Mouse (Mus musculus): ENCODE measurements around the gene Enpp5. TPM values are rescaled to one million over a fixed set of nuclear protein-coding genes. Genes with fewer than 3 reads are reported as not detected.

Enpp5 gene
- polyA plus RNA-seq, 1 experiment from 2014 or later, result 88.6 TPM

GRCm38 (mm10) chr17:44057123-44057522 is 21.5 kb upstream of the Enpp5 start:
- 87% methylated on average over 1 of the region's 1 CpGs for WGBS
- H3K4me2 ChIP-seq (replicated peaks), result no peak overlapping the region

GRCm38 (mm10) chr17:44058145-44058544 is 20.5 kb upstream of the Enpp5 start:
- no peaks in the 10 kb centered on the region for H3K9me3 ChIP-seq (ENCODE audit: control insufficient read depth, low read length)
- H3K4me2 ChIP-seq (replicated peaks), result no peak overlapping the region
- H3K27me3 ChIP-seq (ENCODE audit: control insufficient read depth, insufficient read depth, low read length), result no peaks in the 10 kb centered on the region
- H3K4me3 ChIP-seq (replicated peaks; ENCODE audit: low read length), result no peak overlapping the region
- H3K27ac ChIP-seq, result no peak overlapping the region
- no peaks in the 10 kb centered on the region for H3K4me1 ChIP-seq (replicated peaks; ENCODE audit: control insufficient read depth, insufficient read depth, low read length)
- no peak overlapping the region for H3K9ac ChIP-seq
- no peak for ATAC-seq (ENCODE audit: low FRiP score)
- no peak for DNase-seq (ENCODE audit: low spot score)
- H3K36me3 ChIP-seq (replicated peaks; ENCODE audit: control insufficient read depth, insufficient read depth), result no peaks in the 10 kb centered on the region

More at GRCm38 (mm10) chr17:44057123-44057522, 21.5 kb upstream of the Enpp5 start:
- Histone ChIP-seq H3K4me1 (replicated peaks; ENCODE audit: control insufficient read depth, insufficient read depth, low read length) (no peaks in the 10 kb centered on the region), H3K36me3 (replicated peaks; ENCODE audit: control insufficient read depth, insufficient read depth) (no peaks in the 10 kb centered on the region), H3K27ac (no peak overlapping the region), H3K9me3 (ENCODE audit: control insufficient read depth, low read length) (no peaks in the 10 kb centered on the region), H3K4me3 (replicated peaks; ENCODE audit: low read length) (no peak overlapping the region), H3K9ac (no peak overlapping the region), H3K27me3 (ENCODE audit: control insufficient read depth, insufficient read depth, low read length) (no peaks in the 10 kb centered on the region)
- ATAC-seq (ENCODE audit: low FRiP score) (no peak), DNase-seq (ENCODE audit: low spot score) (no peak)

- H3K9ac ChIP-seq, result no peak overlapping the region
- no peak overlapping the region for H3K4me3 ChIP-seq (replicated peaks; ENCODE audit: low read length)
- no peak for ATAC-seq (ENCODE audit: low FRiP score)
- 90% methylated on average over 1 of the region's 1 CpGs for WGBS
- no peaks in the 10 kb centered on the region for H3K9me3 ChIP-seq (ENCODE audit: control insufficient read depth, low read length)
- no peak overlapping the region for H3K27ac ChIP-seq
- H3K4me1 ChIP-seq (replicated peaks; ENCODE audit: control insufficient read depth, insufficient read depth, low read length), result no peaks in the 10 kb centered on the region
- no peaks in the 10 kb centered on the region for H3K36me3 ChIP-seq (replicated peaks; ENCODE audit: control insufficient read depth, insufficient read depth)
- H3K4me2 ChIP-seq (replicated peaks), result no peak overlapping the region
- DNase-seq (ENCODE audit: low spot score), result no peak
- no peaks in the 10 kb centered on the region for H3K27me3 ChIP-seq (ENCODE audit: control insufficient read depth, insufficient read depth, low read length)
These were observed 17.8 kb upstream of the Enpp5 start for GRCm38 (mm10) chr17:44060781-44061180.

GRCm38 (mm10) chr17:44061289-44061890 is 17.2 kb upstream of the Enpp5 start:
- no peak for DNase-seq (ENCODE audit: low spot score)
- Histone ChIP-seq H3K4me3 (replicated peaks; ENCODE audit: low read length) (no peak overlapping the region), H3K27ac (no peak overlapping the region), H3K9ac (no peak overlapping the region), H3K4me1 (replicated peaks; ENCODE audit: control insufficient read depth, insufficient read depth, low read length) (no peaks in the 10 kb centered on the region), H3K36me3 (replicated peaks; ENCODE audit: control insufficient read depth, insufficient read depth) (no peaks in the 10 kb centered on the region), H3K9me3 (ENCODE audit: control insufficient read depth, low read length) (no peaks in the 10 kb centered on the region), H3K27me3 (ENCODE audit: control insufficient read depth, insufficient read depth, low read length) (no peaks in the 10 kb centered on the region), H3K4me2 (replicated peaks) (no peak overlapping the region)
- ATAC-seq (ENCODE audit: low FRiP score), result no peak
- 83% methylated on average over 5 of the region's 5 CpGs for WGBS

- WGBS, result 79% methylated on average over 6 of the region's 6 CpGs
- Histone ChIP-seq H3K27ac (no peak overlapping the region), H3K4me1 (replicated peaks; ENCODE audit: control insufficient read depth, insufficient read depth, low read length) (no peaks in the 10 kb centered on the region), H3K36me3 (replicated peaks; ENCODE audit: control insufficient read depth, insufficient read depth) (no peaks in the 10 kb centered on the region), H3K9ac (no peak overlapping the region), H3K27me3 (ENCODE audit: control insufficient read depth, insufficient read depth, low read length) (no peaks in the 10 kb centered on the region), H3K4me3 (replicated peaks; ENCODE audit: low read length) (no peak overlapping the region), H3K9me3 (ENCODE audit: control insufficient read depth, low read length) (no peaks in the 10 kb centered on the region), H3K4me2 (replicated peaks) (no peak overlapping the region)
- no peak for ATAC-seq (ENCODE audit: low FRiP score)
- no peak for DNase-seq (ENCODE audit: low spot score)
These were observed 9.7 kb upstream of the Enpp5 start for GRCm38 (mm10) chr17:44068876-44069275.

GRCm38 (mm10) chr17:44071680-44072079 is 6.9 kb upstream of the Enpp5 start:
- no peaks in the 10 kb centered on the region for H3K9me3 ChIP-seq (ENCODE audit: control insufficient read depth, low read length)
- no peak for ATAC-seq (ENCODE audit: low FRiP score)
- no peak for DNase-seq (ENCODE audit: low spot score)
- H3K4me2 ChIP-seq (replicated peaks), result no peak overlapping the region
- H3K4me1 ChIP-seq (replicated peaks; ENCODE audit: control insufficient read depth, insufficient read depth, low read length), result no peaks in the 10 kb centered on the region
- no peak overlapping the region for H3K4me3 ChIP-seq (replicated peaks; ENCODE audit: low read length)
- H3K9ac ChIP-seq, result no peak overlapping the region
- H3K27me3 ChIP-seq (ENCODE audit: control insufficient read depth, insufficient read depth, low read length), result no peaks in the 10 kb centered on the region
- no peaks in the 10 kb centered on the region for H3K36me3 ChIP-seq (replicated peaks; ENCODE audit: control insufficient read depth, insufficient read depth)
- H3K27ac ChIP-seq, result no peak overlapping the region

GRCm38 (mm10) chr17:44075601-44076000 is 3.0 kb upstream of the Enpp5 start:
- H3K36me3 ChIP-seq (replicated peaks; ENCODE audit: control insufficient read depth, insufficient read depth), result no peaks in the 10 kb centered on the region; the same call in 1 of the 2 replicates
- H3K4me1 ChIP-seq (replicated peaks; ENCODE audit: control insufficient read depth, insufficient read depth, low read length), result peaks cover 10% of the 10 kb centered on the region
- no peak overlapping the region for H3K9ac ChIP-seq
- H3K27ac ChIP-seq, result no peak overlapping the region
- no peaks in the 10 kb centered on the region for H3K9me3 ChIP-seq (ENCODE audit: control insufficient read depth, low read length)
- 66% methylated on average over 3 of the region's 3 CpGs for WGBS
- no peak overlapping the region for H3K4me3 ChIP-seq (replicated peaks; ENCODE audit: low read length)
- ATAC-seq (ENCODE audit: low FRiP score) (no peak), DNase-seq (ENCODE audit: low spot score) (no peak)
- H3K4me2 ChIP-seq (replicated peaks), result no peak overlapping the region
- H3K27me3 ChIP-seq (ENCODE audit: control insufficient read depth, insufficient read depth, low read length), result no peaks in the 10 kb centered on the region

- peak; percentile 64 for DNase-seq (ENCODE audit: low spot score)
- H3K27ac ChIP-seq, result no peak overlapping the region
- 56% methylated on average over 6 of the region's 6 CpGs for WGBS
- peaks cover 6% of the 10 kb centered on the region for H3K36me3 ChIP-seq (replicated peaks; ENCODE audit: control insufficient read depth, insufficient read depth)
- H3K4me2 ChIP-seq (replicated peaks), result no peak overlapping the region
- ATAC-seq (ENCODE audit: low FRiP score), result no peak
- no peaks in the 10 kb centered on the region for H3K9me3 ChIP-seq (ENCODE audit: control insufficient read depth, low read length)
- peaks cover 11% of the 10 kb centered on the region for H3K4me1 ChIP-seq (replicated peaks; ENCODE audit: control insufficient read depth, insufficient read depth, low read length)
- no peak overlapping the region for H3K9ac ChIP-seq
- no peak overlapping the region for H3K4me3 ChIP-seq (replicated peaks; ENCODE audit: low read length)
- H3K27me3 ChIP-seq (ENCODE audit: control insufficient read depth, insufficient read depth, low read length), result no peaks in the 10 kb centered on the region
These were observed 2.4 kb upstream of the Enpp5 start for GRCm38 (mm10) chr17:44076051-44076680.

GRCm38 (mm10) chr17:44077146-44077842 is 1.3 kb upstream of the Enpp5 start:
- DNase-seq (ENCODE audit: low spot score) (no peak), ATAC-seq (ENCODE audit: low FRiP score) (no peak)
- Histone ChIP-seq H3K4me1 (replicated peaks; ENCODE audit: control insufficient read depth, insufficient read depth, low read length) (peaks cover 22% of the 10 kb centered on the region), H3K36me3 (replicated peaks; ENCODE audit: control insufficient read depth, insufficient read depth) (peaks cover 17% of the 10 kb centered on the region), H3K27me3 (ENCODE audit: control insufficient read depth, insufficient read depth, low read length) (no peaks in the 10 kb centered on the region), H3K9me3 (ENCODE audit: control insufficient read depth, low read length) (no peaks in the 10 kb centered on the region), H3K9ac (no peak overlapping the region), H3K27ac (no peak overlapping the region), H3K4me3 (replicated peaks; ENCODE audit: low read length) (no peak overlapping the region), H3K4me2 (replicated peaks) (no peak overlapping the region)
- WGBS, result 84% methylated on average over 12 of the region's 12 CpGs
